Comparison of ENCODE assay signal across 26 mouse cellular contexts in genomic region chr10:68025660-68026059, GRCm38 (mm10). TPM values are rescaled to one million over a fixed set of nuclear protein-coding genes. Genes with fewer than 3 reads are reported as not detected.
"Had no signal": no experiment of that assay in that cellular context is flagged by ENCODE, and none has a peak within 500 bp of the region (broad histone marks: within the 10 kb centered on the region; RNA-seq: fewer than 3 reads in every experiment).

No protein-coding gene starts in this region.

- H3K4me1 ChIP-seq: heart, embryonic 13.5 days; heart, embryonic 15.5 days had no signal

- H3K9ac ChIP-seq: heart, embryonic 13.5 days; heart, embryonic 15.5 days; kidney, embryonic 15.5 days; limb, embryonic 13.5 days; limb, embryonic 15.5 days; liver, embryonic 12.5 days; liver, embryonic 14.5 days had no signal

- H3K36me3 ChIP-seq: kidney, embryonic 15.5 days; limb, embryonic 15.5 days; liver, embryonic 12.5 days had no signal

- DNase-seq: gastrocnemius, postnatal 14 days; gastrocnemius, postnatal 36 days; heart, adult 11 months; heart, adult 2 months; heart, postnatal 14 days; heart, postnatal 36 days; kidney, adult 11 months; kidney, adult 2 months; kidney, adult 9 months; kidney, postnatal 14 days; kidney, postnatal 36 days; layer of hippocampus, adult 9-11 months; layer of hippocampus, postnatal 36 days; left cerebral cortex, postnatal 4 days had no signal

- H3K27me3 ChIP-seq: heart, embryonic 13.5 days; heart, embryonic 15.5 days; kidney, embryonic 15.5 days; limb, embryonic 13.5 days; limb, embryonic 15.5 days; liver, embryonic 12.5 days had no signal

- H3K27ac ChIP-seq: heart, adult 2 months; heart, embryonic 13.5 days; heart, embryonic 15.5 days; kidney, embryonic 15.5 days; kidney, postnatal 0 days; limb, embryonic 13.5 days; limb, embryonic 15.5 days; liver, embryonic 12.5 days; liver, embryonic 14.5 days had no signal

- H3K4me2 ChIP-seq: heart, embryonic 11.5 days; heart, embryonic 13.5 days; heart, embryonic 15.5 days; limb, embryonic 15.5 days; liver, embryonic 12.5 days had no signal

- H3K4me3 ChIP-seq: heart, adult 2 months; heart, embryonic 13.5 days; heart, embryonic 15.5 days; kidney, embryonic 15.5 days; limb, embryonic 13.5 days; limb, embryonic 15.5 days; liver, embryonic 12.5 days had no signal

- H3K9me3 ChIP-seq: heart, embryonic 13.5 days; heart, embryonic 15.5 days; kidney, embryonic 15.5 days; limb, embryonic 13.5 days; limb, embryonic 15.5 days; liver, embryonic 12.5 days had no signal

- ATAC-seq: intestine, embryonic 16.5 days; liver, embryonic 12.5 days had no signal

RNA-seq across cellular contexts. Expression of gene Rtkn2, which starts 46.3 kb away (rescaled TPM):
- polyA plus RNA-seq: large intestine, adult 2 months; liver, adult 2 months had no signal
